Mouse (Mus musculus) C2C12 (cell line): ENCODE data around the gene Rem2. TPM values are rescaled to one million over a fixed set of nuclear protein-coding genes. Genes with fewer than 3 reads are reported as not detected.

Experiments used
- H3K27me3 ChIP-seq: one replicate; pipeline ENCODE4 v1.6.1; 2011; ENCODE audit not compliant: control insufficient read depth, insufficient read depth, insufficient read length
- H3K36me3 ChIP-seq: one replicate; pipeline ENCODE4 v1.6.1; 2011; ENCODE audit not compliant: control insufficient read depth, insufficient read depth
- H3K4me3 ChIP-seq: one replicate; pipeline ENCODE4 v1.5.1; 2011; ENCODE audit warnings: mild to moderate bottlenecking, control low read depth; ENCODE audit not compliant: poor library complexity, insufficient read depth, severe bottlenecking
- H3K79me2 ChIP-seq: one replicate; pipeline ENCODE4 v1.6.1; 2011; ENCODE audit not compliant: control insufficient read depth, insufficient read depth
- H3K79me3 ChIP-seq: one replicate; pipeline ENCODE4 v1.6.1; 2011; ENCODE audit warnings: low read depth, control low read depth
- H3ac ChIP-seq: one replicate; pipeline ENCODE3; 2011; ENCODE audit warnings: low read depth; ENCODE audit not compliant: control insufficient read depth, insufficient read length
- CEBPB ChIP-seq: IDR thresholded peaks from one replicate; pipeline ENCODE4 v1.6.1; 2011; ENCODE audit warnings: low read depth, mild to moderate bottlenecking, control low read depth, moderate library complexity
- CTCF ChIP-seq: IDR thresholded peaks from one replicate; pipeline ENCODE4 v1.5.1; 2011; ENCODE audit not compliant: control insufficient read depth, insufficient read depth, insufficient read length
- FOSL1 ChIP-seq: IDR thresholded peaks from one replicate; pipeline ENCODE4 v1.8.0; 2011; ENCODE audit warnings: mild to moderate bottlenecking, low read length; ENCODE audit not compliant: poor library complexity, insufficient read depth, severe bottlenecking
- MAX ChIP-seq: IDR thresholded peaks from one replicate; pipeline ENCODE4 v1.6.1; 2011; ENCODE audit warnings: mild to moderate bottlenecking, control low read depth
- MYOD1 ChIP-seq: IDR thresholded peaks from one replicate; pipeline ENCODE4 v1.6.1; 2011; ENCODE audit warnings: low read depth; ENCODE audit not compliant: control insufficient read depth, insufficient read length
- MYOG ChIP-seq: IDR thresholded peaks from one replicate; pipeline ENCODE4 v1.6.1; 2011; ENCODE audit not compliant: control insufficient read depth, insufficient read length; ENCODE audit errors: extremely low read depth
- USF1 ChIP-seq: IDR thresholded peaks from one replicate; pipeline ENCODE4 v1.6.1; 2011; ENCODE audit warnings: low read depth, mild to moderate bottlenecking, control low read depth, moderate library complexity
- polyA plus RNA-seq: library from polyadenylated mRNA; unstranded; fragments of >200 nt; fragmentation: generic; extraction: Trizol; gene quantifications from one replicate; pipeline ENCODE4 v1.2.1, GENCODE M21; 2012; ENCODE audit warnings: missing spikeins

The Rem2 gene
- polyA plus RNA-seq, 1 experiment, result 0.56 TPM

DNA sequence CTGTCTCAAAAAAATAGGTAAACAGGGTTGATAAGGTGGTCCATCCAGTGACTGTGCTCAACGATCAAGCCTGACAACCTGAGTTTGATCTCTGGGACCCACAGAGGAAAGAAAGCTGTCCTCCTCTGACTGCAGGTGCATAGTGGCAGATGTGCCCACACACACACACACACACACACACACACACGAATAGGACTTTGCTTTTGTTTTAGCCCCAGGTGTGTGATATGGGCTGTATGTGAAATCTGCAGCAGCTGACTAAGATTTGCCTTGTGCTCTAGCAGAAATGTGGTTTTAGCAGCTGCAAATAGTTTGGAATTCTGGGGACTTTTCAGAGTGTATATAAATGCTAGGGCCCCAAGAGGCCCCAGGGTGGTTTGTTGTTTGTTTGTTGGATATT, 23.4 kb downstream of the Rem2 start:
- Histone ChIP-seq H3ac (no peak overlapping the region), H3K79me3 (no peaks in the 10 kb centered on the region), H3K36me3 (no peaks in the 10 kb centered on the region), H3K27me3 (no peaks in the 10 kb centered on the region), H3K79me2 (no peaks in the 10 kb centered on the region), H3K4me3 (no peak overlapping the region)
- TF ChIP-seq MAX (no peak), USF1 (no peak), FOSL1 (no peak)

DNA sequence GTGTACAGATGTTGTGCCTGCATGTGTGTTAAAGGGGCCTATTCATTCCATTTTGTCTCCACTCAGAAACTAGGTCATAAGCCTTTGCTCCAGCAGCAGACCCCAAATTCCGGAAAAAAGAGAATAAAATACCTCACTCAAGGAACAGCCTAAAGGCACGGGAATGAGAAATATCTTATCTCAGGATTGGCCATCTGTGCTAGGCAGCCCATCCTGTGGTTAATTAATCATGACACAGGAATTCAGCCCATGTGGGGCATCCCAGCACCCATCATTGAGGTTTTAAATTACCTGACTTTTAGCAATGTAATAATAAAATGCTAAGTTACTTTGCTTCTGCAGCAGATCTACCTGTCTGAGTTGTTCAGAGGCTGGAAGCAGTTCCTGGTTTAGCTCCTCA, 25.5 kb downstream of the Rem2 start:
- H3K79me2 ChIP-seq, result no peaks in the 10 kb centered on the region
- H3K36me3 ChIP-seq, result peaks cover 2% of the 10 kb centered on the region
- TF ChIP-seq CEBPB (no peak), MYOD1 (peak; percentile 63)
- H3K79me3 ChIP-seq, result no peaks in the 10 kb centered on the region
- H3K4me3 ChIP-seq, result no peak overlapping the region
- no peak overlapping the region for H3ac ChIP-seq
- no peaks in the 10 kb centered on the region for H3K27me3 ChIP-seq

DNA sequence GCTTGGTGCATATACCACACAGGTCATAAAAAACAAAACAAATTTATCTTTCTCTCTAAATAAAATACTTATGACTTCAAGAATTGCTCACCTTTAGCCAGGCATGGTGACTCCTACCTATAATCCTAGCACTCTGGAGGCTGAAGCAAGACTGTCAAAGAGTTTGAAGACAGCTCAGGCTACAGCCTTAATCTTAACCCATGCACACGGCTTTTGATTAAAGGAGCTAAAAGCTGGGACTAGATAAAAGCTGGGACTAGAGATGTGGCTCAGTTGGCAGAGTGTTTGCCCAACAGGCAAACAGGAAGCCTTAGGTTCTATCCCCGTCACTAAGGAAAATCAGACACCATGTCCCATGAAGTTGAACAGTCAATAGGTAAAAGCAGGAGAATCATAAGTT, 27.2 kb downstream of the Rem2 start:
- Histone ChIP-seq H3K36me3 (peaks cover 17% of the 10 kb centered on the region), H3K79me3 (no peaks in the 10 kb centered on the region), H3K79me2 (no peaks in the 10 kb centered on the region), H3K4me3 (no peak overlapping the region), H3ac (no peak overlapping the region), H3K27me3 (no peaks in the 10 kb centered on the region)
- TF ChIP-seq MAX (no peak), MYOG (no peak), USF1 (no peak), CTCF (no peak), FOSL1 (no peak), MYOD1 (no peak), CEBPB (no peak)

DNA sequence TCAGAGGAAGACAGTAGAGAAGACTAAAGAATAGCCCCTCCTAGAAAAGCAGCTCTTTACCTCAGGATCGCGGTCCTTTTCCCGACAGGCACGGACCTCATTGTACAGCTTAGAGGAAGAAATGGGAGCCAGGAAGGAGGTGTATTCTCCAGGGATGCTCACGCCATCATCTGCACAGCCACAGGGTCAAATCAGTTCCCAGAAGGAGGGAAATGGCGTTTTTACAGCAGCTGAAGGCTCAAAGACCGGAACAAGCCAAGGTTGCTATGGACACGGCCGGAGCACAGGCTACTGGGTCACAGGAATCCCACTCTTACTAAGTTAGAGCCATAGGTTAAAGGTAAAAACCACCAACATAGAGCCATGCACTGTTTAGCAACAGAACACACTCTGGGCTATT, 33.9 kb downstream of the Rem2 start:
- H3K79me2 ChIP-seq, result peaks cover 16% of the 10 kb centered on the region
- peaks cover 82% of the 10 kb centered on the region for H3K36me3 ChIP-seq
- H3K79me3 ChIP-seq, result peaks cover 7% of the 10 kb centered on the region
- H3K4me3 ChIP-seq, result no peak overlapping the region
- TF ChIP-seq MYOG (no peak), MYOD1 (no peak), FOSL1 (no peak), USF1 (no peak), CTCF (no peak), CEBPB (no peak), MAX (no peak)
- no peaks in the 10 kb centered on the region for H3K27me3 ChIP-seq
- H3ac ChIP-seq, result no peak overlapping the region

DNA sequence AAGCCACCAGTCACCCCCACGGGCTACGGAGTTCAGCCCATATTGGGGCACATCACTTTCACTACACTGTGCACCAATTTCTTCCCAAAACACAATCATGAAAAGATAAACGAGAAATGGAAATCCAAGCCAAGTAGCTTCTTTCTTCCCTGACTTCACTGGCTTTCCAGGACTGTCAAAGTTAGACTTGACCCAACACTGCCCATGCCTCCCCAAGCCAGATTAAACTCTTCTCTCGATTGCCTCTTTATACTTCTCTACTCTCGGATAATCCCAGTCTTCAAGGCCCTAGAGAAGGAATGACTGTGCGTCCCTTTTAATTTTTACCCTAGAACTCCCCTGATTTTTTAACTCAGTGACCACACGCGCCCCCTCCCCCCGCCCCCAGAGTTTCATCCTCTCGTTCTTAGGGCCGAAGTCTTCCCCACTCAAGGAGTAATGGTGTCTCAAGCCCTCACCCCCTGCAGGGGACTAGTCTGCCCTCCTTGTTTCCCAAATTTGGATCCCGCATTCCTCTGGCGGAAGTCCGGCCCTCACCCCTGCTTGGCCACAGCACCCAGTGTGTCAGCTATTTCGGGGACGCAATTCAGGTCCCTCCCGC, 40.9 kb downstream of the Rem2 start:
- H3K79me3 ChIP-seq, result peaks cover 24% of the 10 kb centered on the region
- H3K79me2 ChIP-seq, result peaks cover 39% of the 10 kb centered on the region
- no peaks in the 10 kb centered on the region for H3K27me3 ChIP-seq
- TF ChIP-seq MYOG (no peak), MYOD1 (no peak), FOSL1 (no peak), MAX (no peak)
- H3K36me3 ChIP-seq, result peaks cover 35% of the 10 kb centered on the region
- peak overlapping the region; percentile 88 for H3ac ChIP-seq
- peak overlapping the region; percentile 66 for H3K4me3 ChIP-seq

DNA sequence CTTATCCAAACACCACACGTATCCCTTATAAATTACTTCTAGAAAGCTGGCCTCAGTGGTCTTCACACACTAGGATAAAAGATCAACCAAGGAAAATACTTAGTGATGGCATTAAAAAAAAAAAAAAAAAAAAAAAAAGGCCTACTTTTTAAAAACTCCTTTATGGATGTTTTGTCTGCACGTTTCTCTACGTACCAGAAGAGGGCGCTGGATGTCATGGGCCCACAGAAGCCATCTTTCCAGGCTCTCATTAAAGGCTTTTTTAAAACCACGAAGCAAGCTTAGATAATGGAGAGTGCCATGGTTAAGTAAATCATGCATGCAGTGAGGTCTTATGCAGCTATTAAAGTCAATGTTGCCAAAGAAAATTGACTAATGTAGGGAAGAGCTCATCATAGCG, 47.7 kb downstream of the Rem2 start:
- TF ChIP-seq FOSL1, result no peak
- no peak for TF ChIP-seq MAX
- no peak overlapping the region for H3ac ChIP-seq
- H3K79me2 ChIP-seq, result no peaks in the 10 kb centered on the region
- H3K79me3 ChIP-seq, result no peaks in the 10 kb centered on the region
- no peak overlapping the region for H3K4me3 ChIP-seq
- H3K36me3 ChIP-seq, result no peaks in the 10 kb centered on the region
- no peaks in the 10 kb centered on the region for H3K27me3 ChIP-seq
